Mouse (Mus musculus): ENCODE data around the gene Ptn. TPM values are rescaled to one million over a fixed set of nuclear protein-coding genes. Genes with fewer than 3 reads are reported as not detected.
A peak's percentile ranks its signal among the peaks of the same experiment; 100 is the strongest.

Gene Ptn
- polyA plus RNA-seq, 1 experiment from 2014 or later = 15.6 TPM

- no peak overlapping the region for H3K9ac ChIP-seq (replicated peaks; ENCODE audit: low read depth)
- no peaks in the 10 kb centered on the region for H3K9me3 ChIP-seq (ENCODE audit: low read length)
- H3K4me2 ChIP-seq (replicated peaks; ENCODE audit: low read depth, low read length) = no peak overlapping the region
- WGBS = 69% methylated on average over 11 of the region's 11 CpGs
- peak; percentile 74 for DNase-seq (ENCODE audit: low spot score)
- TF ChIP-seq CTCF (IDR thresholded peaks at IDR 0.05) (no peak), EP300 (IDR thresholded peaks at IDR 0.05) (peak; percentile 82)
- no peak overlapping the region for H3K27ac ChIP-seq (ENCODE audit: low read length)
- H3K36me3 ChIP-seq (ENCODE audit: insufficient read depth, low read length) = no peaks in the 10 kb centered on the region
- H3K27me3 ChIP-seq (replicated peaks; ENCODE audit: insufficient read depth, low read length) = no peaks in the 10 kb centered on the region
- H3K4me1 ChIP-seq (ENCODE audit: insufficient read depth, low read depth, low read length) = no peaks in the 10 kb centered on the region
- no peak overlapping the region for H3K4me3 ChIP-seq (ENCODE audit: low read depth, low read length)
- ATAC-seq = peak; percentile 87
Measured at GRCm38 (mm10) chr6:36672399-36673221, 137.4 kb downstream of the Ptn start.

- Histone ChIP-seq H3K4me3 (ENCODE audit: low read depth, low read length) (no peak overlapping the region), H3K27me3 (replicated peaks; ENCODE audit: insufficient read depth, low read length) (no peaks in the 10 kb centered on the region), H3K9ac (replicated peaks; ENCODE audit: low read depth) (no peak overlapping the region), H3K4me2 (replicated peaks; ENCODE audit: low read depth, low read length) (no peak overlapping the region), H3K27ac (ENCODE audit: low read length) (no peak overlapping the region), H3K9me3 (ENCODE audit: low read length) (no peaks in the 10 kb centered on the region), H3K4me1 (ENCODE audit: insufficient read depth, low read depth, low read length) (no peaks in the 10 kb centered on the region), H3K36me3 (ENCODE audit: insufficient read depth, low read length) (no peaks in the 10 kb centered on the region)
- 57% methylated on average over 3 of the region's 3 CpGs for WGBS
- ATAC-seq (no peak), DNase-seq (ENCODE audit: low spot score) (no peak)
- TF ChIP-seq EP300 (IDR thresholded peaks at IDR 0.05) (no peak), CTCF (IDR thresholded peaks at IDR 0.05) (no peak)
Measured at GRCm38 (mm10) chr6:36671274-36671673, 138.7 kb downstream of the Ptn start.

Small RNA genes lying within 50 kb of the gene (microRNA-seq; reads per million reads assigned to microRNA genes)
- gene Gm25111 = not detected

Data from lung, postnatal 0 days (tissue).